Mouse (Mus musculus) spleen, adult 2 months (tissue): ENCODE measurements around the gene Inava.

ENCODE experiments used
- CTCF ChIP-seq: fragments of 200-500 bp; IDR thresholded peaks from 2 replicates; pipeline ENCODE4 v1.5.1; 2011; ENCODE audit warnings: mild to moderate bottlenecking, inconsistent platforms; ENCODE audit not compliant: insufficient read depth, insufficient read length, insufficient replicate concordance; ENCODE audit errors: extremely low read depth
- POLR2A ChIP-seq: fragments of 200-500 bp; IDR thresholded peaks from 2 replicates; pipeline ENCODE4 v1.6.1; 2011; ENCODE audit warnings: low read depth, low read length, inconsistent platforms

GRCm38 (mm10) chr1:136227870-136228269 lies 6.2 kb downstream of the Inava start:
- no peak for TF ChIP-seq POLR2A
- TF ChIP-seq CTCF, result no peak
